Mouse (Mus musculus) hindlimb bud, embryonic 11.5 days (tissue): ENCODE results near the gene Mpo.

Experiments
- DNase-seq: peaks from one replicate; pipeline ENCODE4 v3.0.0-alpha.2; 2012; ENCODE audit warnings: low read depth, low spot score; ENCODE audit errors: extremely low spot score

Gene Mpo

GRCm38 (mm10) chr11:87790088-87790487 lies 3.3 kb upstream of the Mpo start:
- DNase-seq, result no peak

- no peak for DNase-seq
These were observed 8.4 kb downstream of the Mpo start for GRCm38 (mm10) chr11:87801711-87802275.

GRCm38 (mm10) chr11:87802621-87803020 lies 9.2 kb downstream of the Mpo start:
- no peak for DNase-seq

- peak; percentile 5 for DNase-seq
These were observed 12.1 kb downstream of the Mpo start for GRCm38 (mm10) chr11:87805448-87805847.

GRCm38 (mm10) chr11:87807433-87807832 lies 14.1 kb downstream of the Mpo start:
- no peak for DNase-seq

GRCm38 (mm10) chr11:87808236-87808635 lies 14.9 kb downstream of the Mpo start:
- DNase-seq, result no peak

- DNase-seq, result no peak
These were observed 18.0 kb downstream of the Mpo start for GRCm38 (mm10) chr11:87811396-87811795.

GRCm38 (mm10) chr11:87814831-87815230 lies 21.4 kb downstream of the Mpo start:
- DNase-seq, result no peak

- DNase-seq, result no peak
These were observed 23.5 kb downstream of the Mpo start for GRCm38 (mm10) chr11:87816707-87817442.

GRCm38 (mm10) chr11:87817443-87817773 lies 24.0 kb downstream of the Mpo start:
- DNase-seq, result no peak

- DNase-seq, result no peak
These were observed 28.1 kb downstream of the Mpo start for GRCm38 (mm10) chr11:87821502-87821901.

- DNase-seq, result no peak
These were observed 35.0 kb downstream of the Mpo start, which contains the start of gene Lpo for GRCm38 (mm10) chr11:87828239-87828900. Lpo (minus strand) TSS chr11:87828289.

GRCm38 (mm10) chr11:87840676-87841075 lies 47.3 kb downstream of the Mpo start:
- DNase-seq, result no peak

GRCm38 (mm10) chr11:87841436-87841835 lies 48.1 kb downstream of the Mpo start:
- no peak for DNase-seq

GRCm38 (mm10) chr11:87846968-87847600 lies 53.7 kb downstream of the Mpo start:
- DNase-seq, result no peak

- no peak for DNase-seq
These were observed 54.5 kb downstream of the Mpo start for GRCm38 (mm10) chr11:87847884-87848283.

- peak; percentile 90 for DNase-seq
These were observed 59.6 kb downstream of the Mpo start, which contains the start of gene Mks1 for GRCm38 (mm10) chr11:87852690-87853596. Mks1 (plus strand) TSS chr11:87853215.

GRCm38 (mm10) chr11:87853597-87853954 lies 60.2 kb downstream of the Mpo start:
- no peak for DNase-seq
